Mouse (Mus musculus) stomach, postnatal 0 days (tissue): ENCODE data around the gene Pithd1. TPM values are rescaled to one million over a fixed set of nuclear protein-coding genes. Genes with fewer than 3 reads are reported as not detected.

Experiments
- ATAC-seq: fragments of 200-750 bp; cut with Nextera tagmentation; 2 replicates; pipeline ENCODE4 v1.8.0; 2017; ENCODE audit not compliant: low FRiP score, low TSS enrichment
- DNase-seq: peaks from one replicate; pipeline ENCODE4 v3.0.0-alpha.2; 2016; ENCODE audit warnings: low spot score
- H3K27ac ChIP-seq: fragments of 300-500 bp; sonication (generic); replicated peaks from 2 replicates; pipeline ENCODE4 v1.5.1; 2014; ENCODE audit warnings: mild to moderate bottlenecking, control low read depth
- H3K27me3 ChIP-seq: fragments of 300-500 bp; sonication (generic); 2 replicates; pipeline ENCODE4 v1.6.1; 2014; ENCODE audit warnings: low read length; ENCODE audit not compliant: control insufficient read depth, insufficient read depth
- H3K36me3 ChIP-seq: fragments of 300-500 bp; sonication (generic); 2 replicates; pipeline ENCODE4 v1.6.1; 2014; ENCODE audit warnings: low read length, mixed read lengths; ENCODE audit not compliant: control insufficient read depth, insufficient read depth
- H3K4me1 ChIP-seq: fragments of 300-500 bp; sonication (generic); replicated peaks from 2 replicates; pipeline ENCODE4 v1.6.1; 2014; ENCODE audit warnings: antibody characterized with exemption; ENCODE audit not compliant: control insufficient read depth, insufficient read depth
- H3K4me2 ChIP-seq: fragments of 300-500 bp; sonication (generic); replicated peaks from 2 replicates; pipeline ENCODE4 v1.6.1; 2014; ENCODE audit warnings: low read depth, mild to moderate bottlenecking, control low read depth, moderate library complexity
- H3K4me3 ChIP-seq: fragments of 300-500 bp; sonication (generic); 2 replicates; pipeline ENCODE4 v1.5.1; 2014; ENCODE audit warnings: low read depth, low read length, control low read depth
- H3K9ac ChIP-seq: fragments of 300-500 bp; sonication (generic); 2 replicates; pipeline ENCODE4 v1.6.1; 2014; ENCODE audit warnings: mild to moderate bottlenecking, low read length, control low read depth, mixed read lengths
- H3K9me3 ChIP-seq: fragments of 300-500 bp; sonication (generic); 2 replicates; pipeline ENCODE4 v1.6.1; 2016; ENCODE audit warnings: low read length; ENCODE audit not compliant: control insufficient read depth
- CTCF ChIP-seq: IDR thresholded peaks from 2 replicates; pipeline ENCODE4 v1.5.1; 2016; ENCODE audit warnings: antibody characterized with exemption, low read depth, mild to moderate bottlenecking, moderate library complexity
- EP300 ChIP-seq: optimal IDR thresholded peaks from 2 replicates; pipeline ENCODE3; 2016; ENCODE audit warnings: antibody characterized with exemption
- WGBS: fragments of 180-500 bp; shearing (Covaris S2); extraction: QIAGEN DNeasy Blood & Tissue Kit; methylation state at CpG from one replicate; pipeline ENCODE4 v1.1.7; 2014; 5-methylcytosine and 5-hydroxymethylcytosine counted together
- polyA plus RNA-seq: library from polyadenylated mRNA; unstranded; fragments of >200 nt; fragmentation: Nextera tagmentation; extraction: Ambion mirVana; gene quantifications from 2 replicates; pipeline ENCODE4 v1.2.1, GENCODE M21; 2015

The Pithd1 gene
- polyA plus RNA-seq, 1 experiment from 2014 or later = 40.7 TPM

GRCm38 (mm10) chr4:136016059-136016602 is 29.1 kb upstream of the Pithd1 start:
- H3K4me1 ChIP-seq = no peaks in the 10 kb centered on the region
- H3K27me3 ChIP-seq = no peaks in the 10 kb centered on the region
- ATAC-seq (no peak), DNase-seq (no peak)
- H3K4me2 ChIP-seq = no peak overlapping the region
- no peak overlapping the region for H3K4me3 ChIP-seq
- H3K9me3 ChIP-seq = no peaks in the 10 kb centered on the region
- H3K27ac ChIP-seq = no peak overlapping the region
- peaks cover 7% of the 10 kb centered on the region for H3K36me3 ChIP-seq
- WGBS = 69% methylated on average over 3 of the region's 3 CpGs
- H3K9ac ChIP-seq = no peak overlapping the region
- TF ChIP-seq EP300 (no peak), CTCF (no peak)

GRCm38 (mm10) chr4:136010586-136010985 is 23.5 kb upstream of the Pithd1 start:
- 88% methylated on average over 4 of the region's 4 CpGs for WGBS
- no peaks in the 10 kb centered on the region for H3K4me1 ChIP-seq
- no peak overlapping the region for H3K9ac ChIP-seq
- peaks cover 40% of the 10 kb centered on the region for H3K36me3 ChIP-seq
- DNase-seq (no peak), ATAC-seq (no peak)
- H3K9me3 ChIP-seq = no peaks in the 10 kb centered on the region
- H3K4me2 ChIP-seq = no peak overlapping the region
- H3K27ac ChIP-seq = no peak overlapping the region
- no peak for TF ChIP-seq EP300
- TF ChIP-seq CTCF = peak; percentile 23; the same call in 1 of the 2 replicates
- no peaks in the 10 kb centered on the region for H3K27me3 ChIP-seq
- H3K4me3 ChIP-seq = no peak overlapping the region

- TF ChIP-seq CTCF (no peak), EP300 (no peak)
- Histone ChIP-seq H3K9me3 (no peaks in the 10 kb centered on the region), H3K27ac (no peak overlapping the region), H3K4me3 (no peak overlapping the region), H3K4me1 (no peaks in the 10 kb centered on the region), H3K27me3 (no peaks in the 10 kb centered on the region), H3K36me3 (peaks cover 54% of the 10 kb centered on the region), H3K4me2 (no peak overlapping the region), H3K9ac (no peak overlapping the region)
- WGBS = 80% methylated on average over 8 of the region's 8 CpGs
- no peak for DNase-seq
- ATAC-seq = no peak
Observed at GRCm38 (mm10) chr4:136008782-136009447, 21.9 kb upstream of the Pithd1 start.

- Histone ChIP-seq H3K27ac (no peak overlapping the region), H3K9me3 (no peaks in the 10 kb centered on the region), H3K36me3 (peaks cover 63% of the 10 kb centered on the region), H3K4me2 (no peak overlapping the region), H3K27me3 (no peaks in the 10 kb centered on the region), H3K9ac (no peak overlapping the region), H3K4me1 (no peaks in the 10 kb centered on the region), H3K4me3 (no peak overlapping the region)
- DNase-seq (no peak), ATAC-seq (no peak)
- TF ChIP-seq CTCF (no peak), EP300 (no peak)
- 83% methylated on average over 3 of the region's 3 CpGs for WGBS
Observed at GRCm38 (mm10) chr4:136006821-136007220, 19.8 kb upstream of the Pithd1 start.

GRCm38 (mm10) chr4:136004921-136005320 is 17.9 kb upstream of the Pithd1 start:
- no peak for TF ChIP-seq CTCF
- H3K4me2 ChIP-seq = no peak overlapping the region
- H3K4me1 ChIP-seq = no peaks in the 10 kb centered on the region
- peaks cover 48% of the 10 kb centered on the region for H3K36me3 ChIP-seq
- H3K9ac ChIP-seq = no peak overlapping the region
- ATAC-seq = no peak
- no peaks in the 10 kb centered on the region for H3K27me3 ChIP-seq
- no peaks in the 10 kb centered on the region for H3K9me3 ChIP-seq
- no peak for DNase-seq
- WGBS = 84% methylated on average over 2 of the region's 2 CpGs
- no peak overlapping the region for H3K4me3 ChIP-seq
- no peak overlapping the region for H3K27ac ChIP-seq

GRCm38 (mm10) chr4:136004107-136004675 is 17.1 kb upstream of the Pithd1 start:
- Histone ChIP-seq H3K4me2 (no peak overlapping the region), H3K36me3 (peaks cover 46% of the 10 kb centered on the region), H3K4me3 (no peak overlapping the region), H3K27ac (no peak overlapping the region), H3K4me1 (no peaks in the 10 kb centered on the region), H3K27me3 (no peaks in the 10 kb centered on the region), H3K9me3 (no peaks in the 10 kb centered on the region), H3K9ac (no peak overlapping the region)
- ATAC-seq (no peak), DNase-seq (no peak)
- no peak for TF ChIP-seq CTCF
- no peak for TF ChIP-seq EP300
- WGBS = 80% methylated on average over 5 of the region's 5 CpGs
